Mouse (Mus musculus) embryonic facial prominence, embryonic 13.5 days (tissue): ENCODE measurements around the gene 3110021N24Rik. TPM values are rescaled to one million over a fixed set of nuclear protein-coding genes. Genes with fewer than 3 reads are reported as not detected.

Source experiments
- ATAC-seq: fragments of 200-750 bp; cut with Nextera tagmentation; 2 replicates; pipeline ENCODE4 v1.8.0; 2017; ENCODE audit warnings: low read depth; ENCODE audit not compliant: insufficient number of reproducible peaks, insufficient read depth, low FRiP score, low TSS enrichment
- H3K27ac ChIP-seq: fragments of 300-500 bp; sonication (generic); 2 replicates; pipeline ENCODE4 v1.5.1; 2015; ENCODE audit warnings: moderate library complexity, mild to moderate bottlenecking, inconsistent platforms
- H3K27me3 ChIP-seq: fragments of 300-500 bp; sonication (generic); 2 replicates; pipeline ENCODE4 v1.6.1; 2015; ENCODE audit warnings: mild to moderate bottlenecking, inconsistent platforms
- H3K36me3 ChIP-seq: fragments of 300-500 bp; sonication (generic); 2 replicates; pipeline ENCODE4 v1.6.1; 2015; ENCODE audit warnings: mild to moderate bottlenecking, inconsistent platforms
- H3K4me1 ChIP-seq: fragments of 300-500 bp; sonication (generic); 2 replicates; pipeline ENCODE4 v1.6.1; 2015; ENCODE audit warnings: inconsistent platforms
- H3K4me2 ChIP-seq: fragments of 300-500 bp; sonication (generic); 2 replicates; pipeline ENCODE4 v1.6.1; 2015; ENCODE audit warnings: moderate library complexity, mild to moderate bottlenecking, inconsistent platforms
- H3K4me3 ChIP-seq: fragments of 300-500 bp; sonication (generic); 2 replicates; pipeline ENCODE4 v1.5.1; 2015; ENCODE audit warnings: mild to moderate bottlenecking, inconsistent platforms
- H3K9ac ChIP-seq: fragments of 300-500 bp; sonication (generic); 2 replicates; pipeline ENCODE4 v1.6.1; 2015; ENCODE audit warnings: mild to moderate bottlenecking, inconsistent platforms
- H3K9me3 ChIP-seq: fragments of 300-500 bp; sonication (generic); 2 replicates; pipeline ENCODE4 v1.6.1; 2016; ENCODE audit warnings: inconsistent platforms
- WGBS: fragments of 180-500 bp; shearing (Covaris S2); methylation state at CpG from one replicate; pipeline ENCODE4 v1.1.7; 2015; ENCODE audit warnings: mixed read lengths; 5-methylcytosine and 5-hydroxymethylcytosine counted together
- polyA plus RNA-seq: library from polyadenylated mRNA; unstranded; fragments of >200 nt; fragmentation: Nextera tagmentation; extraction: Ambion mirVana; gene quantifications from 2 replicates; pipeline ENCODE4 v1.2.1, GENCODE M21; 2015

3110021N24Rik gene
- polyA plus RNA-seq, 1 experiment from 2014 or later = 4.1 TPM

GRCm38 (mm10) chr4:108798083-108798830 is 78.8 kb downstream of the 3110021N24Rik start:
- Histone ChIP-seq H3K9ac (no peak overlapping the region), H3K27me3 (no peaks in the 10 kb centered on the region), H3K4me3 (no peak overlapping the region), H3K4me1 (no peaks in the 10 kb centered on the region), H3K9me3 (no peaks in the 10 kb centered on the region), H3K4me2 (no peak overlapping the region), H3K27ac (no peak overlapping the region), H3K36me3 (no peaks in the 10 kb centered on the region)
- ATAC-seq = no peak
- WGBS = 50% methylated on average over 2 of the region's 2 CpGs

- Histone ChIP-seq H3K27ac (no peak overlapping the region), H3K4me2 (no peak overlapping the region), H3K4me1 (no peaks in the 10 kb centered on the region), H3K36me3 (no peaks in the 10 kb centered on the region), H3K9me3 (no peaks in the 10 kb centered on the region), H3K4me3 (no peak overlapping the region), H3K9ac (no peak overlapping the region), H3K27me3 (no peaks in the 10 kb centered on the region)
- WGBS = 81% methylated on average over 2 of the region's 2 CpGs
- ATAC-seq = no peak
Measured at GRCm38 (mm10) chr4:108803535-108803934, 84.1 kb downstream of the 3110021N24Rik start.

GRCm38 (mm10) chr4:108811142-108811541 is 91.7 kb downstream of the 3110021N24Rik start:
- Histone ChIP-seq H3K9me3 (no peaks in the 10 kb centered on the region), H3K27me3 (no peaks in the 10 kb centered on the region), H3K36me3 (peaks cover 11% of the 10 kb centered on the region), H3K4me3 (no peak overlapping the region), H3K27ac (no peak overlapping the region), H3K9ac (no peak overlapping the region), H3K4me1 (no peaks in the 10 kb centered on the region), H3K4me2 (no peak overlapping the region)
- 68% methylated on average over 4 of the region's 4 CpGs for WGBS
- ATAC-seq = no peak

- no peak overlapping the region for H3K4me2 ChIP-seq
- no peak overlapping the region for H3K27ac ChIP-seq
- H3K27me3 ChIP-seq = no peaks in the 10 kb centered on the region
- no peaks in the 10 kb centered on the region for H3K4me1 ChIP-seq
- H3K4me3 ChIP-seq = no peak overlapping the region
- peaks cover 11% of the 10 kb centered on the region for H3K36me3 ChIP-seq
- H3K9me3 ChIP-seq = no peaks in the 10 kb centered on the region
- 73% methylated on average over 6 of the region's 6 CpGs for WGBS
- no peak overlapping the region for H3K9ac ChIP-seq
- no peak for ATAC-seq
Measured at GRCm38 (mm10) chr4:108811550-108811949, 92.1 kb downstream of the 3110021N24Rik start.

DNA sequence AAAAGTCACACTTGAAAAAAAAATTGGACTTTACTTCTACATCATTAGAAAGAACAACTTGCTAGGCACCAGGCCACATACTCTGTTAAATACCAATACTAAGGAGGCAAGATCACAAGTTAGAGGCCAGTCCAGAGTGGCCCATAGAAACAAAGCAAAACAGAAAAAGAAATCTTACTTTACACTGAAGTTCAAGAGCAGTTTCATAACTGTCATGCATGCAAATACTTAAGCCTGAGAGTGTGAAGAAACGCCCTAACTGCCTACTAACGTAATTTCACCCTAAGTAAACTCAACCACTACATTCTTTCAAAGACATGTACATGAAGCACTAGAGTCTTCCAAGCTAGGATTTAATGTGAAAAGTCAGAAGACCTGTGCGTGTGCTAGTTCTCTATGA is 106.2 kb downstream of the 3110021N24Rik start:
- Histone ChIP-seq H3K36me3 (peaks cover 80% of the 10 kb centered on the region), H3K4me2 (no peak overlapping the region), H3K27me3 (no peaks in the 10 kb centered on the region), H3K4me3 (no peak overlapping the region), H3K9me3 (no peaks in the 10 kb centered on the region), H3K9ac (no peak overlapping the region), H3K4me1 (no peaks in the 10 kb centered on the region), H3K27ac (no peak overlapping the region)
- WGBS = 94% methylated on average over 3 of the region's 3 CpGs
- ATAC-seq = no peak

- no peak overlapping the region for H3K27ac ChIP-seq
- H3K9me3 ChIP-seq = no peaks in the 10 kb centered on the region
- no peaks in the 10 kb centered on the region for H3K4me1 ChIP-seq
- 78% methylated on average over 1 of the region's 1 CpGs for WGBS
- no peak overlapping the region for H3K9ac ChIP-seq
- H3K4me2 ChIP-seq = no peak overlapping the region
- H3K36me3 ChIP-seq = peaks cover 76% of the 10 kb centered on the region
- H3K27me3 ChIP-seq = no peaks in the 10 kb centered on the region
- H3K4me3 ChIP-seq = no peak overlapping the region
- ATAC-seq = no peak
Measured at GRCm38 (mm10) chr4:108826096-108826495, 106.6 kb downstream of the 3110021N24Rik start.

DNA sequence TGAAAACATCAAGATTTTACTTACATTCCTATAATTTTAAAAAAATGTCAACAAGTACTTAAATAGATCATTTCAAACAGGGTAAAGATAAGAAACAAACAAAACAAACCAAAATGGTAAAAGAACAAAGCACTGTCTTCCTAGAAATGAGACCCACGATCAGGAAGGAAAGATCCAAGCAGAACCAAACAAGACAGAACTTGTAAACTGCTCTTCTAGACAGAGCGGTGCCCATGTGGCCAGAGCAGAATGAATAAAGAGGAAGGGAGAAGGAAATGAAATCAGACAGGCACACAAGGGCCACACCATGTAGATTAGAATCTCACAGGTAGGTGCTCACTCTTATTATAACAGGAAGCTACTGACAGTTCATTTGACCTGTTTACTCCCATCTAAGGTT is 107.2 kb downstream of the 3110021N24Rik start:
- H3K4me1 ChIP-seq = peaks cover 2% of the 10 kb centered on the region
- H3K9ac ChIP-seq = no peak overlapping the region
- no peaks in the 10 kb centered on the region for H3K9me3 ChIP-seq
- WGBS = 73% methylated on average over 2 of the region's 2 CpGs
- H3K27me3 ChIP-seq = no peaks in the 10 kb centered on the region
- H3K4me2 ChIP-seq = no peak overlapping the region
- H3K36me3 ChIP-seq = peaks cover 72% of the 10 kb centered on the region
- no peak overlapping the region for H3K27ac ChIP-seq
- H3K4me3 ChIP-seq = no peak overlapping the region
- no peak for ATAC-seq

DNA sequence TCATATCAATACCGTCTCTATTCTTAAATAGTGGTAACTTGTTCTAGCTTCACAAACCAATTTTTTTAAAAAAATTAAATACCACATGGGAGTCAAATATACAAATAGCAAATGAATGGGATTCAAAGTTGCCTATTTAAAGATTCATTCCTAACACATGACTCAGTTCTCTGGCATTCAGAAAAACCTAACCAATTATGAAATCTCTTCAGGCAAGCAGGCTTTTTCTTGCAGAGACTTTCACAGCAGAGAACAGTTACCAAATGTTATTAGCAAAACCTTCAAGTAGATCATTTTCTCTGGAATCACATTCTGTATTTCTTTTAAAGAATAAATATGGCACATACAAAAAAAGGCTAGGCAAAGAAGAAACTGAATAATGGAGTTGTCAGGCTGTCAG is 111.2 kb downstream of the 3110021N24Rik start:
- WGBS = 71% methylated on average over 1 of the region's 1 CpGs
- Histone ChIP-seq H3K27ac (no peak overlapping the region), H3K4me3 (no peak overlapping the region), H3K4me1 (peaks cover 12% of the 10 kb centered on the region), H3K9ac (no peak overlapping the region), H3K36me3 (peaks cover 37% of the 10 kb centered on the region), H3K4me2 (0 out of 2 replicates have a peak overlapping the region, but pooled peaks have one; percentile 76), H3K9me3 (no peaks in the 10 kb centered on the region), H3K27me3 (no peaks in the 10 kb centered on the region)
- no peak for ATAC-seq

Other genes with a start within 250 kb of the 3110021N24Rik start
- gene Prpf38a, start 140.3 kb upstream of the 3110021N24Rik start, polyA plus RNA-seq = 99.5 and 101 TPM in 2 replicates
- 12.3 and 12.7 TPM in 2 replicates for gene Orc1, start 140.2 kb upstream of the 3110021N24Rik start, polyA plus RNA-seq
- 34.5 and 37.2 TPM in 2 replicates for gene Cc2d1b, start 99.7 kb upstream of the 3110021N24Rik start, polyA plus RNA-seq
- gene Zfyve9, start 61.1 kb downstream of the 3110021N24Rik start, polyA plus RNA-seq = 6.6 and 7.2 TPM in 2 replicates
- 180 and 199 TPM in 2 replicates for gene Btf3l4, start 114.0 kb downstream of the 3110021N24Rik start, polyA plus RNA-seq
- gene Txndc12, start 115.0 kb downstream of the 3110021N24Rik start, polyA plus RNA-seq = 109 and 111 TPM in 2 replicates
- gene Kti12, start 128.1 kb downstream of the 3110021N24Rik start, polyA plus RNA-seq = 49.7 and 53.3 TPM in 2 replicates
- 1.2 and 1.5 TPM in 2 replicates for gene A730015C16Rik, start 129.0 kb downstream of the 3110021N24Rik start, polyA plus RNA-seq
- 19.9 and 22.3 TPM in 2 replicates for gene Rab3b, start 159.4 kb downstream of the 3110021N24Rik start, polyA plus RNA-seq